Mouse (Mus musculus) CD4-positive, CD25-positive, alpha-beta regulatory T cell (primary cell): ENCODE results near the gene Ctla4. TPM values are rescaled to one million over a fixed set of nuclear protein-coding genes. Genes with fewer than 3 reads are reported as not detected.

Source experiments
- polyA plus RNA-seq: library from polyadenylated mRNA; unstranded; fragments of 100-300 nt; shearing (Covaris generic); gene quantifications from one replicate; pipeline ENCODE4 v1.2.1, GENCODE M21; 2017

Gene Ctla4
- polyA plus RNA-seq, result 269 TPM

DNA sequence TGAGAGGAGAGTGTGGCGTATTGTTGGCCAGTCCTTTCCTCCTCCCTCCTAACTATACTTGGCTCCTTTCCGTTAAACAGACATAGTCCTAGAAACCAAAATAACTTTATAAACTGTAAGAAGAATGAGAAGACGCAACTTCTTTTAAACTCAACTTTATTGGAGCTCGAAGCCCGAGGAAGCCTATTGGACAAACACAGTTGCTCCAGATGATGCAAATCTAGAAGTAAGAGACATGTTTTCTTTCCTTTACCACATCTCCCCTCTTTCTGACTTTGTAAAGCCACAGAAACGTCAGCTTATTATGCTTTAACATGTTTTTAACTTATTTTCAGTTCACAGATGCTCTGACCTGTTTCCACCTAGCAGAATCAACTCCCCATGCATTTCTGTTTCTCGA, at the start of gene Ctla4:
TSS of gene Ctla4 (plus strand) at position 20 of the 400 bp plus-strand sequence.

Other genes starting within 250 kb of the Ctla4 start
- 169 TPM for gene Cd28, start 170.2 kb upstream of the Ctla4 start, polyA plus RNA-seq
- 176 TPM for gene Icos, start 90.9 kb downstream of the Ctla4 start, polyA plus RNA-seq